Mouse (Mus musculus): ENCODE measurements around the gene Acp1.

DNA sequence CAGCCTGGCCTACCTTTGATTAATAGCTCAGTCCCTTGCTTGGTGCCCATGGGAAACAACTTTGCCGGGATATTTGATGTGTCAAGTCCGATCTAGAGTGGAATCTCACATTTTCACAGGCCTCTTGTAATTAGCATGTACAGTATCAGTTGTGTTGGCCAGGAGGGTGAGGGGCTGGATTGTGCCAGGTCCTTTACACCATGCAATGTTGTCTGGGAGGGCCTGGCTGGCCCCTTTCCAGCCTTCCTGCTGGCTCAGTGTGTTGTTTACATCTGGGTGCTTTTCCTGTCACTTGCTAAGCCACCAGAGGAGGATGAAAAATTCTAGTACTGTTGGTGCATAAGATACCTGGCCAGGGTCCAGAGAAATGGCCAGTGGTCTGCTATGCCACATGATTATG lies 47.0 kb downstream of the Acp1 start:
- TF ChIP-seq POLR2A (IDR thresholded peaks at IDR 0.05; ENCODE audit: low read depth, low read length) (no peak), CTCF (IDR thresholded peaks at IDR 0.05; ENCODE audit: extremely low read depth, insufficient read length, insufficient replicate concordance, low read depth, low read length) (no peak)
